ENCODE assay signal across 26 mouse cellular contexts in the genomic region with DNA sequence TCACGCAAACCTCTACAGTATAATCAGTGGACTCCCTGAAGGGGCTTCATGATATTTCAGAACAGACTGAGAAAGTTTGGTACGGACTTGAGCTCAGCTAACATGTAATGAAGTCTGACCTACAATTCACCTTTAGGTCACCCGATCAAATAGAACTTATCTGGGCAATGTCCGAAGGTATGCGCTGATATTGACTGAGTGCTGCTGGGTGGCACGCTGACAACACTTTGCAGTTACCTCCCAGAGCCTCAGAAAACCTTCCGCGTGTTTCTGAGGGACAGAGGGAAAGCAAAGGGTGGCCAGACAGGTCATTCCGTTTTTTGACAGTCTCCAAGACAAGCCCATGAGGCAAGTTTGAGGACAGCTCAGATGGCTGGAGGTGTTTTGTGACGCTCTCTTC.
DNase-seq lines count a peak whose midpoint lies in the region; ATAC-seq and TF ChIP-seq lines count a peak whose summit lies in the region.
"Had no signal": no experiment of that assay in that cellular context is flagged by ENCODE, and none has a peak within 500 bp of the region (broad histone marks: within the 10 kb centered on the region; RNA-seq: fewer than 3 reads in every experiment).

No protein-coding gene starts in this region.

- H3K4me3 ChIP-seq in heart, embryonic 12.5 days, result no peak overlapping the region
- no peak overlapping the region for H3K4me3 ChIP-seq in liver, postnatal 0 days (ENCODE audit: low read depth, low read length)
- no peak overlapping the region for H3K4me3 ChIP-seq in liver, embryonic 11.5 days (ENCODE audit: low read depth, low read length)
- H3K4me3 ChIP-seq: embryonic facial prominence, embryonic 10.5 days; embryonic facial prominence, embryonic 13.5 days; erythroblast, embryonic 14.5 days; forebrain, embryonic 12.5 days; forebrain, embryonic 15.5 days; hindbrain, embryonic 10.5 days; hindbrain, embryonic 13.5 days had no signal

- TF ChIP-seq CTCF in liver, postnatal 0 days (IDR thresholded peaks at IDR 0.05; ENCODE audit: low read depth), result no peak

- intact Hi-C loops in heart, postnatal 14 days (cut with DNase I), result no loop called here
- intact Hi-C loops in heart, postnatal 10 days (cut with DNase I), result no loop called here
- intact Hi-C loops in heart, postnatal 25 days (cut with DNase I), result no loop called here

- H3K36me3 ChIP-seq in heart, embryonic 12.5 days, result no peaks in the 10 kb centered on the region
- no peaks in the 10 kb centered on the region for H3K36me3 ChIP-seq in liver, postnatal 0 days (replicated peaks; ENCODE audit: insufficient read depth, low read length)
- H3K36me3 ChIP-seq in liver, embryonic 11.5 days (ENCODE audit: control insufficient read depth, insufficient read depth, low read length), result no peaks in the 10 kb centered on the region
- H3K36me3 ChIP-seq: embryonic facial prominence, embryonic 10.5 days; embryonic facial prominence, embryonic 13.5 days; forebrain, embryonic 12.5 days; forebrain, embryonic 15.5 days; hindbrain, embryonic 10.5 days; hindbrain, embryonic 13.5 days had no signal

- H3K4me1 ChIP-seq in heart, embryonic 12.5 days (replicated peaks), result peaks cover 7% of the 10 kb centered on the region; the same call in 1 of the 2 replicates
- 0 out of 2 replicates have a peak, but pooled peaks cover 2% of the 10 kb centered on the region for H3K4me1 ChIP-seq in liver, postnatal 0 days (ENCODE audit: insufficient read depth)
- H3K4me1 ChIP-seq in liver, embryonic 11.5 days (replicated peaks; ENCODE audit: control insufficient read depth, insufficient read depth, low read length), result no peaks in the 10 kb centered on the region
- H3K4me1 ChIP-seq: forebrain, embryonic 12.5 days; forebrain, embryonic 15.5 days; hindbrain, embryonic 10.5 days; hindbrain, embryonic 13.5 days had no signal

- no peak for DNase-seq in heart, postnatal 14 days
- peak; percentile 15 to 22 for DNase-seq in heart, postnatal 10 days
- no peak for DNase-seq in heart, postnatal 25 days (ENCODE audit: low spot score)
- peak; percentile 25 for DNase-seq in liver, postnatal 0 days
- no peak for DNase-seq in liver, embryonic 11.5 days (ENCODE audit: low spot score)
- DNase-seq: adrenal gland, adult 8-10 months; adrenal gland, postnatal 25 days; cerebellum, adult 11-12 months; cerebellum, adult 8-10 months; cerebellum, postnatal 10 days; cerebellum, postnatal 36 days; embryo, embryonic 11 days; gastrocnemius, postnatal 10 days; gastrocnemius, postnatal 36 days had no signal

- H3K27ac ChIP-seq in heart, embryonic 12.5 days (ENCODE audit: poor library complexity, severe bottlenecking), result no peak overlapping the region
- no peak overlapping the region for H3K27ac ChIP-seq in liver, postnatal 0 days (ENCODE audit: low read depth)
- no peak overlapping the region for H3K27ac ChIP-seq in liver, embryonic 11.5 days (ENCODE audit: low read depth, low read length)
- H3K27ac ChIP-seq: embryonic facial prominence, embryonic 10.5 days; embryonic facial prominence, embryonic 13.5 days; forebrain, embryonic 12.5 days; forebrain, embryonic 15.5 days; hindbrain, embryonic 10.5 days; hindbrain, embryonic 13.5 days had no signal

- TF ChIP-seq EP300 in liver, postnatal 0 days (IDR thresholded peaks at IDR 0.05; ENCODE audit: low read depth), result no peak

- no peaks in the 10 kb centered on the region for H3K9me3 ChIP-seq in heart, embryonic 12.5 days (replicated peaks)
- no peaks in the 10 kb centered on the region for H3K9me3 ChIP-seq in liver, postnatal 0 days (ENCODE audit: low read length)
- no peaks in the 10 kb centered on the region for H3K9me3 ChIP-seq in liver, embryonic 11.5 days (ENCODE audit: control insufficient read depth, low read length)
- H3K9me3 ChIP-seq: embryonic facial prominence, embryonic 10.5 days; embryonic facial prominence, embryonic 13.5 days; forebrain, embryonic 12.5 days; forebrain, embryonic 15.5 days; hindbrain, embryonic 10.5 days; hindbrain, embryonic 13.5 days had no signal

- no peak for ATAC-seq in heart, embryonic 12.5 days (ENCODE audit: insufficient number of reproducible peaks, low FRiP score)
- ATAC-seq in liver, postnatal 0 days, result peak; percentile 76
- ATAC-seq in liver, embryonic 11.5 days (replicated peaks; ENCODE audit: low FRiP score), result no peak
- ATAC-seq: activated CD4-positive, CD25-positive, alpha-beta regulatory T cell, adult 4 months; forebrain, embryonic 15.5 days; hindbrain, embryonic 16.5 days; intestine, postnatal 0 days had no signal

- peak overlapping the region; percentile 29 for H3K4me2 ChIP-seq in heart, embryonic 12.5 days
- no peak overlapping the region; the same call in 1 of the 2 replicates for H3K4me2 ChIP-seq in liver, postnatal 0 days (ENCODE audit: low read depth, low read length)
- H3K4me2 ChIP-seq in liver, embryonic 11.5 days, result no peak overlapping the region
- H3K4me2 ChIP-seq: embryonic facial prominence, embryonic 13.5 days; forebrain, embryonic 12.5 days; forebrain, embryonic 15.5 days; heart, embryonic 11.5 days; hindbrain, embryonic 13.5 days had no signal

- WGBS in heart, embryonic 12.5 days, result 42% methylated on average over 10 of the region's 10 CpGs
- 55% methylated on average over 10 of the region's 10 CpGs for WGBS in liver, postnatal 0 days (ENCODE audit: insufficient replicate concordance)
- WGBS in liver, embryonic 11.5 days, result 57% methylated on average over 10 of the region's 10 CpGs

- no peak overlapping the region for H3K9ac ChIP-seq in heart, embryonic 12.5 days
- H3K9ac ChIP-seq in liver, postnatal 0 days (replicated peaks), result no peak overlapping the region
- H3K9ac ChIP-seq in liver, embryonic 11.5 days (ENCODE audit: low read depth, low read length), result no peak overlapping the region
- H3K9ac ChIP-seq: embryonic facial prominence, embryonic 13.5 days; forebrain, embryonic 12.5 days; forebrain, embryonic 15.5 days; hindbrain, embryonic 13.5 days had no signal

- 0 out of 2 replicates have a peak, but pooled peaks cover 17% of the 10 kb centered on the region for H3K27me3 ChIP-seq in heart, embryonic 12.5 days (replicated peaks)
- no peaks in the 10 kb centered on the region for H3K27me3 ChIP-seq in liver, postnatal 0 days (ENCODE audit: insufficient read depth, low read length)
- no peaks in the 10 kb centered on the region for H3K27me3 ChIP-seq in liver, embryonic 11.5 days (replicated peaks; ENCODE audit: control insufficient read depth, insufficient read depth, low read length)
- H3K27me3 ChIP-seq: embryonic facial prominence, embryonic 13.5 days; forebrain, embryonic 12.5 days; forebrain, embryonic 15.5 days; hindbrain, embryonic 13.5 days had no signal

Comparison
In these comparisons a context has a peak if more than half of its experiments do, and no peak if none do; other contexts are left out.
1. DNase-seq: peak in heart, postnatal 10 days (2 of 2) and liver, postnatal 0 days (single experiment); none in heart, postnatal 14 days (0 of 2), heart, postnatal 25 days (single experiment) and liver, embryonic 11.5 days (single experiment).